Mouse (Mus musculus) lung, adult 2 months (tissue): Measurements from ENCODE around the gene Gm49661.

Source experiments
- CTCF ChIP-seq: fragments of 200-500 bp; IDR thresholded peaks from 2 replicates; pipeline ENCODE4 v1.5.1; 2011; ENCODE audit warnings: mild to moderate bottlenecking, low read length, control low read depth; ENCODE audit not compliant: insufficient read depth
- POLR2A ChIP-seq: fragments of 200-500 bp; IDR thresholded peaks from 2 replicates; pipeline ENCODE4 v1.6.1; 2011; ENCODE audit warnings: low read depth, mild to moderate bottlenecking, control low read depth, low read length, borderline replicate concordance; ENCODE audit errors: extremely low read depth

GRCm38 (mm10) chr8:84976763-84977434 lies 7.7 kb upstream of the Gm49661 start:
- TF ChIP-seq POLR2A (no peak), CTCF (no peak)
